Mouse (Mus musculus) spleen, adult 2 months (tissue): ENCODE data around the gene Kcnq5.

ENCODE experiments used
- CTCF ChIP-seq: fragments of 200-500 bp; IDR thresholded peaks from 2 replicates; pipeline ENCODE4 v1.5.1; 2011; ENCODE audit warnings: mild to moderate bottlenecking, inconsistent platforms; ENCODE audit not compliant: insufficient read depth, insufficient read length, insufficient replicate concordance; ENCODE audit errors: extremely low read depth
- POLR2A ChIP-seq: fragments of 200-500 bp; IDR thresholded peaks from 2 replicates; pipeline ENCODE4 v1.6.1; 2011; ENCODE audit warnings: low read depth, low read length, inconsistent platforms

DNA sequence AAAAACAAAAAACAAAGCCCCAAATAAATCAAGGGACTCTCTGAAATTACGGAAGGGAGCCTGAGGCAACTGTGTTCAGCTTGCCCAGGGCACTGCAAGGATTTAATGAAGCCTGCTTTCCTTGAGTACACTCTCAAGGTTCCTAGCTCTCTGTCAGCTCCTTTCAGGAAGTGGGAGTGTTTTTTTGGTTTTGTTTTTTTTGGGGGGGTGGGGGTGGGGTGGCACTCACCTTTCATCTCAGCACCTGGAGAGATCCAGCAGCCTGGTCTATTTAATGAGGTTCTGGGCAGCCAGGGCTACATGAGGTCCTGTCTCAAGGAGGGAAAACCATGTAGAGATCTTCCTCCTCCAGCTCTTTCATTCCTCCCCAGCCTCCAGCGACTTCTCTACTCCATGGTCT lies 612.4 kb downstream of the Kcnq5 start, which contains the start of gene Khdc1a:
- TF ChIP-seq CTCF (no peak), POLR2A (no peak)
